ENCODE assay signal across 26 mouse cellular contexts in the genomic region with DNA sequence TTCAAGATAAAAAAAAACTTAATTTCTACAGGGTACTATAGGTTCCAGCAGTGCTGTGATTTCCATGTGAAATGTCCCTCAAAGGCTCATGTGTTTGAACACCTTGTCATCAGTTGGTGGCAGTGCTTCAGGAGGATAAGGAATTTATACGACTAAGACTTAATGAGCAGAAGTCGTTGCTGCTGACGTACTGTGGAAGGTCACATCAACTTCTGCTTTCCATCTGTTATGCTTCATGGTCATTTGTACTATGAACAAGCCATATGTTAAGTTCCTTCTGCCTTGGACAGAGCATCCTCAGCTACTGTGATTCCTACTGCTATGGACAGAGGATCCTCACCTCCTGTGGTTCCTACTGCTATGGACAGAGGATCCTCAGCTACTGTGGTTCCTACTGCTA. TPM values are rescaled to one million over a fixed set of nuclear protein-coding genes. Genes with fewer than 3 reads are reported as not detected.
DNase-seq lines count a peak whose midpoint lies in the region.
"Had no signal": no experiment of that assay in that cellular context is flagged by ENCODE, and none has a peak within 500 bp of the region (broad histone marks: within the 10 kb centered on the region; RNA-seq: fewer than 3 reads in every experiment).

No protein-coding gene starts in this region.

- H3K36me3 ChIP-seq in splenic B cell, adult 2 months (ENCODE audit: control insufficient read depth, insufficient read depth, low read length, poor library complexity, severe bottlenecking): no peaks in the 10 kb centered on the region
- H3K36me3 ChIP-seq: embryonic facial prominence, embryonic 12.5 days; embryonic facial prominence, embryonic 15.5 days; heart, embryonic 12.5 days; heart, embryonic 15.5 days; hindbrain, embryonic 10.5 days; hindbrain, embryonic 13.5 days; intestine, embryonic 15.5 days had no signal

- DNase-seq in spleen, postnatal 36 days (ENCODE audit: low spot score in 2 of 2): peak; percentile 26 to 32
- DNase-seq in spleen, adult 12 weeks (ENCODE audit: low spot score): no peak
- peak; percentile 47 for DNase-seq in MEL-GATA-1-ER (ENCODE audit: extremely low read depth, low read depth)
- DNase-seq in splenic B cell, adult 2 months (ENCODE audit: low read depth, low spot score): peak; percentile 75
- no peak for DNase-seq in left cerebral cortex, postnatal 36 days (ENCODE audit: low spot score in 2 of 2)
- DNase-seq in thymus, postnatal 14 days: no peak
- DNase-seq: adrenal gland, adult 2 months; adrenal gland, postnatal 14 days; cerebellum, adult 11 months; cerebellum, adult 2 months; cerebellum, adult 9-11 months; cerebellum, postnatal 25 days; forebrain, postnatal 0 days; gastrocnemius, postnatal 10 days; gastrocnemius, postnatal 36 days; heart, postnatal 10 days; heart, postnatal 36 days had no signal

- intact Hi-C loops in left cerebral cortex, postnatal 36 days (cut with DNase I): no loop called here

- H3K27me3 ChIP-seq in splenic B cell, adult 2 months (ENCODE audit: control insufficient read depth, insufficient read depth, low read length, poor library complexity, severe bottlenecking): no peaks in the 10 kb centered on the region
- H3K27me3 ChIP-seq: embryonic facial prominence, embryonic 12.5 days; embryonic facial prominence, embryonic 15.5 days; heart, embryonic 12.5 days; heart, embryonic 15.5 days; hindbrain, embryonic 13.5 days; intestine, embryonic 15.5 days had no signal

RNA-seq across cellular contexts. Expression of a gene that starts 21.2 kb away (rescaled TPM):
- total RNA-seq in left cerebral cortex, postnatal 36 days (2021): 10 to 100 TPM in 1 of 2 experiments, 1 to 10 TPM in 1; 8.9 to 10.8 TPM

RNA-seq across cellular contexts. Expression of a gene that starts 21.9 kb away (rescaled TPM):
- 1 to 10 TPM; 2.2 TPM for total RNA-seq in left cerebral cortex, postnatal 36 days (2021)

RNA-seq across cellular contexts. Expression of a gene that starts 46.1 kb away (rescaled TPM):
- 1 to 10 TPM; 1.3 TPM for total RNA-seq in left cerebral cortex, postnatal 36 days (2021)
- total RNA-seq: common myeloid progenitor, adult 5-6 weeks; granulocyte monocyte progenitor cell, adult 5-6 weeks had no signal

Comparison
In these comparisons a context has a peak if more than half of its experiments do, and no peak if none do; other contexts are left out.
1. DNase-seq: peak in spleen, postnatal 36 days (2 of 2), MEL-GATA-1-ER (single experiment) and splenic B cell, adult 2 months (single experiment); none in spleen, adult 12 weeks (single experiment), left cerebral cortex, postnatal 36 days (0 of 2) and thymus, postnatal 14 days (single experiment).